Mouse (Mus musculus) cerebral cortex, adult 2 months (tissue): ENCODE results near the gene Samt3.

ENCODE experiments used
- WGBS: fragments of 180-500 bp; shearing (Covaris S2); methylation state at CpG from one replicate; pipeline ENCODE4 v1.1.7; 2018; 5-methylcytosine and 5-hydroxymethylcytosine counted together

Gene Samt3

DNA sequence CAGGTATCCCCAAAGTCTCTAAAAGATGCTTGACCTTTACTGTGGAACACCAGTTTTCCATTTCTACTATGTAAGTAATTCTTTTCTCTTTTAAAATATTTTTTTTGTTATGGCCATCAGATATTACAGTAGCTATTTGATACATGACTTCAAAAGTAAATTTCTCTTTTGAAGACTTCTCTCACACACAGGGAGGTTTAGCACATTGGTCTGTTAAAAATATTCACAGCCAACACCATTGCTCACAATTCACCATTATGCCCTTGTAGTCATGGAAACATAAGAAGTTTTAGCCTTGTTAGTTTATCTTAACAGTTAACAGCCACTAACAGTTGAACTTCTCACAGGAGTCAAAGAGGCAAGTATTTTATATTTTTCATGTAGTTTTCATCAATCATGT, at the start of gene Samt3:
Gene Samt3, plus strand, starts transcription at position 301 of the 400 bp plus-strand sequence.

DNA sequence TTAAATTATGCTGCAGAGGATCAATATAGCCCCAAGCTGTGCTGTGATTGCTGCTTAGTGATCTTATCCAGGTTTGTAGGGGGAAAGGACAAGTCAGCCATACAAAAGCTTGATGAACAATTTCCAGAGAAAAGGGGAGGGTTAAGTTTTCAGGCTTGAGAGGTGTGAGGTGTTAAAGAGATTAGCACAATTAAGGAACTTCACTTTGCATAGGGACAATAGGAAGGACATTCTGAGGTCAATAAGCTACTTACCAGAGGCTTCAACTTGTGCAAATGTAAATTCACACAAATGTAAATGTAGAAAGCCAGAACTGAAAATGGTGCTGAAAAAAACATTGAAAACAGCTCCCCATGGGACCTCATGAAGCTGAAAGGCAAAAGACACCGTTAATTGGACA, 27.4 kb upstream of the Samt3 start:
- WGBS, result 50% methylated on average over 1 of the region's 1 CpGs

DNA sequence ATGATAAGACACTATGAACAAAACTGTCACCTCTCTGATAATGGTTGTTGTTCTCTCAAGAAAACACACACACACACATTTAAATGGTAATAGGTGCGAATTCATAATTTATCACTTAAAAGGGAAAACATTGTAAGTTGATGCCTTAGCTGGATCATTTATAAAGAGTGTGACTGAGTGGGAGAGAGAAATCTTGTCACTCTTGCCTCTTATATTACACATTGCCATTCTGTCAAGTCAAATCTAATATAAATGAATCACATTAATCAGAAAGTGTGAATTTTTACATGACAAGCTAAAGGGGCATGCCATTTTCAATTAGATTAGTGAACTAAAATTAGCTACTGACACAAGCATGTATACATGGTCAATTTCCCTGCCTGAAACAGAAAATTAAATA, 44.7 kb downstream of the Samt3 start:
- 88% methylated on average over 1 of the region's 1 CpGs for WGBS
